Mouse (Mus musculus): ENCODE measurements around the gene Cks2.

Cks2 gene

GRCm38 (mm10) chr13:51679332-51679731, 34.3 kb downstream of the Cks2 start:
- DNase-seq (ENCODE audit: low spot score in 2 of 2) = no peak

- DNase-seq (ENCODE audit: low spot score in 2 of 2) = no peak
Observed at GRCm38 (mm10) chr13:51681076-51681475, 36.0 kb downstream of the Cks2 start.

GRCm38 (mm10) chr13:51681634-51682033, 36.6 kb downstream of the Cks2 start:
- DNase-seq (ENCODE audit: low spot score in 2 of 2) = no peak

DNA sequence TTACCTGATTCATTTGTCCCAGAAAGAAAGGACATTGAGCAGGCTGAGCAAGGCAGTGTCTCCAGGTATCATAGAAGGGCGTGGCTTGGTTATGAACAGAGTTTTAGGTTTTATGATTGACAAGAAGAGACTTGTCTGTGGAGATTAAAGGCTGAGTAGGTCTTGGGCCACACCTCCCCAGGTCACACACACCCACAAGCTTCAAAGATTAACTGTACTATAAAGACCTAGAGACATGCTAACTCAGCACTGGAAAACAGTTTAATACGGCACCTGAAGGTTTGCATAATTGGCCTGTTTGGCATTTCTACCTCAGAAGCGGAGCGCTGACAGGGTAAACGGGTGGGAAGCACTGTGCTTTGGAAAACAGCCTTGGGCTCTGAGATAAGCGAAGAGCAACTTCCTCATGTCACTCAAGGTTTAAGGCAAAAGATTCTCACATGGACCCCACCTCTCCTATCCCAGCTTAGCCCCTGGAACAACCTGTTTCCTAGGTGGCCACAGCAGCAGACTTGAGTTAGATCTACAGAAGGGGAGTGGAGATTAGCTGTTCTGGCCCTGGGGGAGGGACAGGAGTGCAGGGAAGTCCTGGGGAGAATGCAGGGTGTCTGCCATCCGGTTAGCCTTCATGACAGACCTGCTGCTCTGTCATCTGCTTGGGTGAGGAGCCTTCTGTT, 40.4 kb downstream of the Cks2 start:
- DNase-seq (ENCODE audit: low spot score in 2 of 2) = no peak

- no peak for DNase-seq (ENCODE audit: low spot score in 2 of 2)
Observed at GRCm38 (mm10) chr13:51686966-51687365, 41.9 kb downstream of the Cks2 start.

DNA sequence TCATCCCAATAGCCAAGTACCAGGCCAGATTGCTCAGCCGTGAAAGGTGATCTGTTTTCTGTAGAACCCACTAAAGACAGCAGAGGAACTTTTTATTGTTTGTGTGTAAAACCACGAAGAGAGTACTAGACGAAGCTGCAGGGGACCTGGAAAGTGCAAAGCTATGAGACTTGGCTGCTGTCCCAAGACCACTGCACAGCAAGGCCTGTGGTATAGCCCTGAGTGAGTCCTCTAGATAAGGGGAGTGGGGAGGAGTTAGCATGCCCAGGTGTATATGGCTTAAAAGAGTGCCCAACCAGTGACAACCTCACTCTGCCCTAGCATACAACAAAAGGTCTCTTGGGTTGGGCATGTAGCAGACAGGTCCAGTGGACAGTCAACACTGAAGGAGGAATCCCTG, 43.7 kb downstream of the Cks2 start:
- no peak for DNase-seq (ENCODE audit: low spot score in 2 of 2)

DNA sequence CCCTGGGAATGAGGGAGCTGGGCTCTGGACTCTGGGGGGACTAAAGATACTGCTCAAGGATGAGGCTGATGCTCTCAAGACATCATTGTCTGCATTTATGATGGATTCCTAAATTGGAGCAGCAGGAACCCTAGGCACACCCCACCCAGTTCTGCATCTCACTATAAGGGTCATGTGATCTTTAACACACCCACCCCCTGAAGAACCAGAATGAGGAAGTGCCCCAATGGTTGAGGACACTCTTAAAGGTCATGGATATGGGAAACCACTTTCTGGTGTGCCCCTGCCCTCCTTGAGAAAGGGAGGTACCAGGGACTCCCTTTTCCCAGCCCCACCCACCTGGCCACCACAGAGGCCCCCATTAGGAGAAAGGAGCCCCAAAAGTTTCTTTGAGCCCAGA, 51.4 kb downstream of the Cks2 start:
- DNase-seq (ENCODE audit: low spot score in 2 of 2) = no peak

DNA sequence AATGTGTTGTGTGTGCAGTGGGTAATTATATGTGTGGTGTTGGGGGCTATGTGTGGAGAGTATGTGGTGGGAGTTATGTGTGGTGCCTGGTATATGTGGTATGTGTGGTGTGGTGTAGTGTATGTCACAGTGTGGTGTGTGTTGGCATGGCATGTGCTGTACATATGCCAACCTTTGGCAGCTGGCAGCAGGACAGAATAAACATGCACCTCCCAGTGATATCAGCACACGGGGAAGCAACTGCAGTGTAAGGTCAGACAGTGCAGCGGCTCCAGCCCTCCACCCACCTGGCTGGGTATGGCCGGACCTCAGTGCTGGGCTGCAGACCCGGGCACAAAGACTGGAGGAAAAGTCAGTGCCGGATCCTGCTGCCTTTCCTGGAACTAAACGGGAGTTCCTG, 52.4 kb downstream of the Cks2 start:
- DNase-seq (ENCODE audit: low spot score in 2 of 2) = no peak

DNA sequence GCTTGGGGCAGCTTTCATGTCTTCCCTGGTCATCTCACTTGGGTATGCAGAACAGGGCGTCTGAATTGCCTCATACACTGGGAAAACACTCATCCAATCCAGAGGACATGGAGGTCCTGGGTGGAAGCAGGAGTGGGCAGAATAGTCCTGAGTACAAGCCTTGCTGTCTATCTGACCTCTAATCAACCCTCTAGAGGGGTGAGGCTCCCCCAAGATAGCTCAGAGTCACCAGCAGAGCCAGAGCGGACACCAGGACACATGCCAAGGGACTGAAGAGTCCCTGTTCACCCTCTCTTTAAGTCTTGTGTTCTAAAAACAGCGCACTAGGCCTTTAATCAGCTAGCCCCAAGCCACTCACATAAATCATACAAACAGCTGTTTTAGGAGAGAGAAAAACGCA, 52.9 kb downstream of the Cks2 start:
- no peak for DNase-seq (ENCODE audit: low spot score in 2 of 2)

- no peak for DNase-seq (ENCODE audit: low spot score in 2 of 2)
Observed at GRCm38 (mm10) chr13:51698318-51698717, 53.3 kb downstream of the Cks2 start.
